Mouse (Mus musculus) splenic B cell, adult 2 months (primary cell): ENCODE data around the gene Chaf1b.

Experiments
- DNase-seq: peaks from one replicate; pipeline ENCODE4 v3.0.0-alpha.2; 2011; ENCODE audit warnings: low read depth, low spot score
- H3K27me3 ChIP-seq: 2 replicates; pipeline ENCODE4 v1.6.1; 2012; ENCODE audit warnings: mild to moderate bottlenecking, low read length, moderate library complexity, mixed read lengths; ENCODE audit not compliant: control insufficient read depth, poor library complexity, insufficient read depth, severe bottlenecking
- H3K36me3 ChIP-seq: 2 replicates; pipeline ENCODE4 v1.6.1; 2012; ENCODE audit warnings: mild to moderate bottlenecking, low read length, moderate library complexity, mixed read lengths; ENCODE audit not compliant: control insufficient read depth, poor library complexity, insufficient read depth, severe bottlenecking

Gene Chaf1b

DNA sequence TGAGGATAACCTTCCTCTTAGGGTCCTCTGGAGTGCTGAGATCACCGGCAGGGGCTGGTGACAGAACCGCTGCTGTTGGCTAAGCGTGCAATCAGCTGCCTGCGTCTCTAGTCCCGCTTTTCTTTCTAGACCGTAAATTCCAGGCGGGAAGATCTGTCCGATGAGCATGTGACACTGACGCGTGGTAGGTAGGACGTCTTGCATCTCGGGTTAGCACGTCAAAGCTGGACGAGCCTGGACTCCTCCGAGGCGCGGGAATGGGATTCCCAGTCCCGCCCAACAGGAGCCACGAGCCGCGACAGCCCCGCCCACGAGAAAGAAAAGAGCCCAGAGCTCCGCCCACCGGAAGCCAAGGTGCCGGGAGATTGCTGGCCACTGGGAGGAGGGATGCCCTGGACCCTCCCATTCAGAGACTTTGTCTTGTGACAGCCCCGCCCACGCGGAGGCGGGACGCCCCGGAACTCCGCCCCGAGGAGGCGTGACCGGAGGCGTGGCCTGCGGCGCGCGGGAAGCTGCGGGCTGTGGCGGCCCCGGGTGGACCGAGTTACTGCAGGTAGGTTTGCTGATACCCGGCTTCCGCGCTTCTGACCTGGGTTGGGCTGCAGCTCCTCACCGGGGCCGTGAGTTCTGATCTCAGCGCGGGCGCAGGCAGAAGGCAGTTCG, at the start of gene Chaf1b:
Gene Chaf1b (plus strand): TSS at position 479 of the 663 bp plus-strand sequence.
- Histone ChIP-seq H3K27me3 (no peaks in the 10 kb centered on the region), H3K36me3 (no peaks in the 10 kb centered on the region)
- peak; percentile 97 for DNase-seq

GRCm38 (mm10) chr16:93834076-93834475, 49.6 kb upstream of the Chaf1b start:
- Histone ChIP-seq H3K27me3 (no peaks in the 10 kb centered on the region), H3K36me3 (no peaks in the 10 kb centered on the region)
- DNase-seq: no peak

DNA sequence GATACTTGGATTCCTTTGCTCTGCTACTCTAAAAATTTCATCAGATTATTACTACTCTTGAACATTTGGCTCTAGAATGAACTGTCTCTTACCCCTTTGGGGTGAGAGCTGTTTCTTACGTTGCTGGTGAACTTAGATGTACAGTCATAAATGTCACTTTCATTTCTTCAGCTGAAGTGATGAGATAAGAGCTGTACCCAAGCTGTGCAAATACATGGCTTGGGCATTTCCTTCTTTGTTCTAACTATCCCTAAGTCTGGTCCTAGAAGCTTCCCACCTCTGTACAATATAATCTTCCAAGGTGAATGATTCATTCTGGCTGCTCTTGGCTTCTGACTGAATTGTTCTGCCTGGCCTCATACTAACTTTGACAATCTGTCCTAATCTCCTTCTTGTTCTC, 44.7 kb upstream of the Chaf1b start:
- no peak for DNase-seq
- Histone ChIP-seq H3K36me3 (peaks cover 4% of the 10 kb centered on the region; the same call in 1 of the 2 replicates), H3K27me3 (no peaks in the 10 kb centered on the region)

DNA sequence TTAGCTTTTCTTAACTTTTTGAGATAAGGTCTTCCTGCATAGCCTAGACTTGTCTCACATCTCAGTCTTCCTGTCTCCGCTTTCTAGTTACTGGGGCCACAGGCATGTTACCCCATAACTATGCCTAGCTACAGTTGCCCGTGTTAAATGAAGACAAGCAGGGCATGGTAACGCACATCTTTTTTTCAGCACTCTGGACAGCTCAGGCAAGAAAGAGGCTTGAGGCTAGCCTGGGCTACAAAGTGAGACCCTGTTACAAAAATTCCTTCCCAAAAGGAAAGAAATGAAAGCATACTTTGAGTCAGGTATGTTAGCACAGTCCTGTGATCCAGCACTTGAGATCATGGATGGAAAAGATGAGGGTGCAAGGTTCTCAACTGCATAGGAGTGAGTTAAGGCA, 33.2 kb upstream of the Chaf1b start:
- H3K27me3 ChIP-seq: no peaks in the 10 kb centered on the region
- peaks cover 22% of the 10 kb centered on the region for H3K36me3 ChIP-seq
- no peak for DNase-seq

- no peaks in the 10 kb centered on the region for H3K27me3 ChIP-seq
- DNase-seq: no peak
- H3K36me3 ChIP-seq: peaks cover 33% of the 10 kb centered on the region
Measured at GRCm38 (mm10) chr16:93859967-93860366, 23.7 kb upstream of the Chaf1b start.

GRCm38 (mm10) chr16:93860686-93861085, 23.0 kb upstream of the Chaf1b start:
- no peak for DNase-seq
- Histone ChIP-seq H3K36me3 (peaks cover 36% of the 10 kb centered on the region), H3K27me3 (no peaks in the 10 kb centered on the region)

GRCm38 (mm10) chr16:93874841-93875240, 8.9 kb upstream of the Chaf1b start:
- no peak for DNase-seq
- Histone ChIP-seq H3K27me3 (no peaks in the 10 kb centered on the region), H3K36me3 (peaks cover 23% of the 10 kb centered on the region; the same call in 1 of the 2 replicates)

- Histone ChIP-seq H3K36me3 (peaks cover 13% of the 10 kb centered on the region; the same call in 1 of the 2 replicates), H3K27me3 (no peaks in the 10 kb centered on the region)
- no peak for DNase-seq
Measured at GRCm38 (mm10) chr16:93877612-93878380, 5.9 kb upstream of the Chaf1b start.

- no peaks in the 10 kb centered on the region for H3K27me3 ChIP-seq
- no peak for DNase-seq
Measured at GRCm38 (mm10) chr16:93884086-93884721, 503 bp downstream of the Chaf1b start.

DNA sequence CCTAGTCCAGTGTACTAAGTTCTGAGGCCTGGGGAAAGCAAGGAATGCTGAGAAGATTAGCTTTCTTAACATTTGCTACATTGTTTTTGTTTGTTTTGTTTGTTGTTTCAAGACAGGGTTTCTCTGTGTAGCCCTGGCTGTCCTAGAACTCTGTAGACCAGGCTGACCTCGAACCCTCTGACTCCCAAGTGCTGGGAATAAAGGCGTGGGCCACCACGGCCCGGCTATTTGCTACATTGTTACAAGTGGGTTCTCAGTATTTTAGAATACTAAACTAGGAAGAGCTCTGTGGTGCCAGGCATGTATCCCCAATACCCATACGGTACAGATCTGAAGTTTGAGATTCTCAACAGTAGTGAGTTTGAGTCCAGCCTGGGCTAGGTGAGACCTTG, 1.0 kb downstream of the Chaf1b start:
- no peaks in the 10 kb centered on the region for H3K36me3 ChIP-seq
- no peaks in the 10 kb centered on the region for H3K27me3 ChIP-seq
- DNase-seq: no peak

More at GRCm38 (mm10) chr16:93884086-93884721, 503 bp downstream of the Chaf1b start:
- no peaks in the 10 kb centered on the region for H3K36me3 ChIP-seq

GRCm38 (mm10) chr16:93888481-93888880, 4.8 kb downstream of the Chaf1b start:
- no peaks in the 10 kb centered on the region for H3K36me3 ChIP-seq
- no peaks in the 10 kb centered on the region for H3K27me3 ChIP-seq
- DNase-seq: peak; percentile 69

DNA sequence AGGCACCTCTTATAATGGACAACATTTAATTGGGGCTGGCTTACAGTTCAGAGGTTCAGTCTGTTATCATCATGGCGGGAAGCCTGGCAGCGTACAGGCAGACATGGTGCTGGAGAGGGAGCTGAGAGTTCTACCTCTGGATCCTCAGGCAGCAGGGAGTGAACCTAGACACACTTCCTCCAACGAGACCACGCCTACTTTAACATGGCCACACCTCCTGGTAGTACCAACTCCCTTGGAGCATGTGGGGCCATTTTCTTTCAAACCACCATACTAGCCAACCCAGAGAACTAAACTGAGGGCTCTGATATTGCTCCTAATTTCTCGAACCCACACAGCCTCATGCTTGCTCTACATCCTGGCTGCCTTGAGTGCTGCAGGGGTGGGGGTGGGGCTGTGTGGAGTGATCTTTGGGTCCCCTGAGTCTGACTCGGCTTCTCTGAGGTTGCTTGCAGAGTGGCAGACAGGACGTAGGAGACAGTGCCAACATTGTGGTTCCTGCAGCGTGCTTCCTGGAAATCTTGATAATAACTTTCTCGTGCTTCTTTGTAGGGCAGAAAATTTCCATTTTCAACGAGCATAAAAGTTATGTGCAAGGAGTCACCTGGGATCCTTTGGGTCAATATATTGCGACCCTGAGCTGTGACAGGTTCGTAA, 7.4 kb downstream of the Chaf1b start:
- Histone ChIP-seq H3K27me3 (no peaks in the 10 kb centered on the region), H3K36me3 (no peaks in the 10 kb centered on the region)
- DNase-seq: no peak

DNA sequence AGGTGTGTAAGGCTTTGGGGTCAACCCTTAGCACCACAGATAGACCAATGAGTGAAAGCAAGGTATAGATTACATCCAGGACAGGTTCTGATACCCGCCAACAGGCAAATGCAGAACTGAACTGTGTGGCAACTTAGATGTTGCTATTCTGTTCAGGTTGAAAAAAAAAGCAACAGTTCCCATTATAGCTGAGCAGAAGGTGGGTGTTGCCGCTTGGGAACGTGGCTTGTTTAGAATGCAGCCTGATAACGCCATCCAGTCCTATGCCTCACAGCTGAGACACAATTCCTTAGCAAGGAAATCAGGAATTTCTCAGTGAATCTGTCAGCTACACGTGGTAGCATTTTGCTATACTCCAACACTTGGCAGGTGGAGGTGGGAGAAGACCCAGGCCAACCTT, 9.6 kb downstream of the Chaf1b start:
- no peak for DNase-seq
- Histone ChIP-seq H3K36me3 (no peaks in the 10 kb centered on the region), H3K27me3 (no peaks in the 10 kb centered on the region)

- no peak for DNase-seq
- H3K27me3 ChIP-seq: no peaks in the 10 kb centered on the region
- H3K36me3 ChIP-seq: no peaks in the 10 kb centered on the region
Measured at GRCm38 (mm10) chr16:93903027-93903426, 19.3 kb downstream of the Chaf1b start.
